Mouse (Mus musculus): ENCODE data around the gene Zfyve16. TPM values are rescaled to one million over a fixed set of nuclear protein-coding genes. Genes with fewer than 3 reads are reported as not detected.

Gene Zfyve16
- 0.32 and 0.36 TPM in 2 replicates for polyA plus RNA-seq (2012; rRNA removed; ENCODE audit: low replicate concordance)

DNA sequence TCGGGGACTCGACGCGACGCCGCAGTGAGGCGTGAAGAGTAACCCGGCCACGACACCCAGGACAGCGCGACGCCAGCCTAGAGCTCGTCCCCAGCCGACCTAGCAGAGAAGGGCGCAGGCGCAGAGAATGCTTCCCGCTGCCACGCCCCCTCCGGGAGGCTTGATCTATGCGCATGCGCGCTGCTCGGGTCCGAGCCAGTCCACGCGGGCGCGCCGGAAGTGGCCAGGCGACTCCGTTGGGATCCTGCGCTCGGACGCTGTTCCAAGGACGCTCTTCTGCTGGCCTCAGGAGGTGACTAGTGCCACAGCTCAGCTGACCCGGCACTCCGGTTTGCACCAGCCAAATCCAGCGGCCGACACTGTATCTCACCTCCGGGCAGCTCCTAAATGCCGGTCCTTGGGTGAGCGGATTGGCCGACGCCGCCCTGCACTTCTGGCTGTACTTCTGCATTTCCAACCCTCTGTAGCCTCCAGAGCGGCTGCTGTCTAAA, at the start of gene Zfyve16:
TSS of gene Zfyve16 (minus strand) at position 148 of the 491 bp plus-strand sequence.

DNA sequence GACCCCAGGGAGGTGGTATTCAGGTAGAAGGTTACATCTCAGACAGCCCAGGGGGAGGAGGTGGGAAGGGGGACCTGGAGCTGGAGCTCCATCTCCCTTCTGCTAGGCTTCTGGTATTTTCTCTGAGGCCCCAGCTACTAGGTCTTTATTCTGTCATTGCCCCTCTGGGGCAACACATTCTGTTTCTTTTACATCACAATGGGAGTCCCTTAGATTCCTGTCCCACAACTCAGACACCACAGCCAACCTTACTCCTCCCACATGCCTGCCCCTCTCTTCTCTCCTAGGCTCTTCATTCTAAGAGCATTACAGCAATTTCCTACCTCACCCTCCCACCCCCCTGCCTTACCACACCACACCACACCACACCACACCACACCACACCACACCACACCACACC, 45.4 kb upstream of the Zfyve16 start, which contains the start of gene Spz1:
TSS of gene Spz1 (minus strand) at position 101 of the 400 bp plus-strand sequence.

DNA sequence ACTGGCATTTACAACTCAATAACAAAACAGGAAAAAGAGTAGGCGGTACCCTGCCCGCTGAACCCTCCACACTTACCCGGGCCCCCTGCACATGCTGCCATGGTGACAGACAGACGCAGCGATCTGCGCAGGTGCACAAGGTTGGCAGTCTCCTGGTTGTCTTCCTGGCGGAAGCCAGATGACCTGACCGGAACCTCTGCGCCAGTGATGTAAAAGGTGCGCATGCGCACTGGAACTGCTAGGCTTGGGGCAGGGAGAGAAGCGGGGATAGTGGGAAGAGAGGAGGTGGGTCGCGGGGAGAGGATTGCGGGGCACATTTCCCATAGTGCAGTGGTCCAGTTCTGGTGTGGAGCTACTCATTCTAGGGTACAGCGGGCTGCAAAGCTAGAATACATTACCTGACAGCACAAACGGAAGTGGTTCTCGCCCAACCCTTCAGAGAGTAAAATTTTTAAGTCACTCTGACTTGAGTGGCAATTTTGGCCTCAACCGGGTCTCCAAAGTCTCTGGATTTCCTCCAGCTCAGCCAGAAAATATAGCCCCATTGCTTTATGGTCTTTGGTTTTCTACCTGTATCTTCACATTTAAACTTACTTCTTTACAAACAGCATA, 46.7 kb downstream of the Zfyve16 start, which contains the start of gene Fam151b:
TSS of gene Fam151b (minus strand) at position 164 of the 612 bp plus-strand sequence.

Other genes with a start within 250 kb of the Zfyve16 start
- gene Gm20379, start 224.9 kb downstream of the Zfyve16 start, polyA plus RNA-seq (2012; rRNA removed; ENCODE audit: low replicate concordance) = not detected in 2 replicates
- 1.4 and 2.1 TPM in 2 replicates for gene Dhfr, start 176.1 kb downstream of the Zfyve16 start, polyA plus RNA-seq (2012; rRNA removed; ENCODE audit: low replicate concordance)
- 2.0 and 4.0 TPM in 2 replicates for gene Msh3, start 175.9 kb downstream of the Zfyve16 start, polyA plus RNA-seq (2012; rRNA removed; ENCODE audit: low replicate concordance)
- not detected in 2 replicates for gene Ankrd34b, start 105.0 kb downstream of the Zfyve16 start, polyA plus RNA-seq (2012; rRNA removed; ENCODE audit: low replicate concordance)
- gene Fam151b, start 46.9 kb downstream of the Zfyve16 start, polyA plus RNA-seq (2012; rRNA removed; ENCODE audit: low replicate concordance) = 0.79 and 1.0 TPM in 2 replicates
- not detected in 2 replicates for gene Spz1, start 45.3 kb upstream of the Zfyve16 start, polyA plus RNA-seq (2012; rRNA removed; ENCODE audit: low replicate concordance)
- 9.1 and 9.8 TPM in 2 replicates for gene Serinc5, start 80.2 kb upstream of the Zfyve16 start, polyA plus RNA-seq (2012; rRNA removed; ENCODE audit: low replicate concordance)